Mouse (Mus musculus) limb, embryonic 15.5 days (tissue): ENCODE data around the gene Ago4. TPM values are rescaled to one million over a fixed set of nuclear protein-coding genes. Genes with fewer than 3 reads are reported as not detected.

Source experiments
- ATAC-seq: fragments of 200-750 bp; cut with Nextera tagmentation; 2 replicates; pipeline ENCODE4 v1.8.0; 2017; ENCODE audit warnings: low read depth, moderate TSS enrichment; ENCODE audit not compliant: insufficient number of reproducible peaks, low FRiP score, low TSS enrichment
- H3K27ac ChIP-seq: fragments of 300-500 bp; sonication (generic); 2 replicates; pipeline ENCODE4 v1.5.1; 2015; ENCODE audit warnings: moderate library complexity, mild to moderate bottlenecking, inconsistent platforms
- H3K27me3 ChIP-seq: fragments of 300-500 bp; sonication (generic); 2 replicates; pipeline ENCODE4 v1.6.1; 2015; ENCODE audit warnings: inconsistent platforms
- H3K36me3 ChIP-seq: fragments of 300-500 bp; sonication (generic); 2 replicates; pipeline ENCODE4 v1.6.1; 2015; ENCODE audit warnings: inconsistent platforms
- H3K4me1 ChIP-seq: fragments of 300-500 bp; sonication (generic); 2 replicates; pipeline ENCODE4 v1.6.1; 2015; ENCODE audit warnings: inconsistent platforms
- H3K4me2 ChIP-seq: fragments of 300-500 bp; sonication (generic); 2 replicates; pipeline ENCODE4 v1.6.1; 2015; ENCODE audit warnings: mild to moderate bottlenecking, inconsistent platforms
- H3K4me3 ChIP-seq: fragments of 300-500 bp; sonication (generic); 2 replicates; pipeline ENCODE4 v1.5.1; 2015; ENCODE audit warnings: mild to moderate bottlenecking, inconsistent platforms
- H3K9ac ChIP-seq: fragments of 300-500 bp; sonication (generic); 2 replicates; pipeline ENCODE4 v1.6.1; 2015; ENCODE audit warnings: inconsistent platforms
- H3K9me3 ChIP-seq: fragments of 300-500 bp; sonication (generic); 2 replicates; pipeline ENCODE4 v1.6.1; 2016; ENCODE audit warnings: inconsistent platforms
- WGBS: fragments of 180-500 bp; shearing (Covaris S2); methylation state at CpG from one replicate; pipeline ENCODE4 v1.1.7; 2015; 5-methylcytosine and 5-hydroxymethylcytosine counted together
- polyA plus RNA-seq: library from polyadenylated mRNA; unstranded; fragments of >200 nt; fragmentation: Nextera tagmentation; extraction: Ambion mirVana; gene quantifications from 2 replicates; pipeline ENCODE4 v1.2.1, GENCODE M21; 2015

Gene Ago4
- 1.9 and 3.3 TPM in 2 replicates for polyA plus RNA-seq

- peak within 1 kb of the TSS; percentile 90 for H3K4me2 ChIP-seq
- 0 out of 2 replicates have a peak within 1 kb of the TSS, but pooled peaks have one; percentile 38 for H3K27ac ChIP-seq
- H3K36me3 ChIP-seq: no peaks in the 10 kb centered on the region
- H3K9ac ChIP-seq: peak within 1 kb of the TSS; percentile 76
- ATAC-seq: peak; percentile 79
- under 1% methylated on average over 83 of the region's 120 CpGs for WGBS
- no peaks in the 10 kb centered on the region for H3K9me3 ChIP-seq
- H3K4me1 ChIP-seq: peaks cover 8% of the 10 kb centered on the region
- H3K27me3 ChIP-seq: no peaks in the 10 kb centered on the region
- H3K4me3 ChIP-seq: peak within 1 kb of the TSS; percentile 88
Observed at GRCm38 (mm10) chr4:126532827-126533728, at the start of gene Ago4. Gene Ago4 (minus strand): TSS chr4:126533472.

- Histone ChIP-seq H3K27ac (no peak overlapping the region), H3K4me3 (no peak overlapping the region), H3K36me3 (peaks cover 88% of the 10 kb centered on the region), H3K4me1 (no peaks in the 10 kb centered on the region), H3K9me3 (no peaks in the 10 kb centered on the region), H3K9ac (no peak overlapping the region), H3K4me2 (no peak overlapping the region), H3K27me3 (no peaks in the 10 kb centered on the region)
- 78% methylated on average over 2 of the region's 2 CpGs for WGBS
- no peak for ATAC-seq
Observed at GRCm38 (mm10) chr4:126579077-126579476, 45.8 kb upstream of the Ago4 start.

GRCm38 (mm10) chr4:126577920-126578319 lies 44.6 kb upstream of the Ago4 start:
- no peaks in the 10 kb centered on the region for H3K27me3 ChIP-seq

GRCm38 (mm10) chr4:126576281-126576680 lies 43.0 kb upstream of the Ago4 start:
- no peaks in the 10 kb centered on the region for H3K4me1 ChIP-seq
- no peak overlapping the region for H3K4me2 ChIP-seq
- peaks cover 92% of the 10 kb centered on the region for H3K36me3 ChIP-seq
- H3K4me3 ChIP-seq: no peak overlapping the region
- no peak overlapping the region for H3K27ac ChIP-seq
- H3K9me3 ChIP-seq: no peaks in the 10 kb centered on the region
- H3K27me3 ChIP-seq: no peaks in the 10 kb centered on the region
- no peak for ATAC-seq
- 92% methylated on average over 5 of the region's 5 CpGs for WGBS
- no peak overlapping the region for H3K9ac ChIP-seq

More at GRCm38 (mm10) chr4:126577920-126578319, 44.6 kb upstream of the Ago4 start:
- no peak overlapping the region for H3K4me3 ChIP-seq
- H3K27ac ChIP-seq: no peak overlapping the region
- no peaks in the 10 kb centered on the region for H3K4me1 ChIP-seq
- no peak for ATAC-seq
- WGBS: 90% methylated on average over 3 of the region's 3 CpGs
- H3K9ac ChIP-seq: no peak overlapping the region
- no peaks in the 10 kb centered on the region for H3K9me3 ChIP-seq
- no peak overlapping the region for H3K4me2 ChIP-seq
- peaks cover 93% of the 10 kb centered on the region for H3K36me3 ChIP-seq

GRCm38 (mm10) chr4:126569783-126570182 lies 36.5 kb upstream of the Ago4 start:
- no peak for ATAC-seq
- WGBS: 92% methylated on average over 3 of the region's 3 CpGs
- Histone ChIP-seq H3K27me3 (no peaks in the 10 kb centered on the region), H3K27ac (no peak overlapping the region), H3K36me3 (peaks cover 68% of the 10 kb centered on the region), H3K9ac (no peak overlapping the region), H3K4me1 (no peaks in the 10 kb centered on the region), H3K9me3 (no peaks in the 10 kb centered on the region), H3K4me2 (no peak overlapping the region), H3K4me3 (no peak overlapping the region)

- Histone ChIP-seq H3K9me3 (no peaks in the 10 kb centered on the region), H3K27me3 (no peaks in the 10 kb centered on the region), H3K9ac (no peak overlapping the region), H3K4me2 (no peak overlapping the region), H3K36me3 (peaks cover 55% of the 10 kb centered on the region), H3K4me1 (no peaks in the 10 kb centered on the region), H3K27ac (no peak overlapping the region), H3K4me3 (no peak overlapping the region)
- WGBS: 93% methylated on average over 4 of the region's 4 CpGs
- ATAC-seq: no peak
Observed at GRCm38 (mm10) chr4:126567243-126567642, 34.0 kb upstream of the Ago4 start.

GRCm38 (mm10) chr4:126563798-126564197 lies 30.5 kb upstream of the Ago4 start:
- no peak for ATAC-seq
- Histone ChIP-seq H3K27ac (no peak overlapping the region), H3K36me3 (peaks cover 61% of the 10 kb centered on the region), H3K9me3 (no peaks in the 10 kb centered on the region), H3K9ac (no peak overlapping the region), H3K27me3 (no peaks in the 10 kb centered on the region), H3K4me3 (no peak overlapping the region), H3K4me1 (no peaks in the 10 kb centered on the region), H3K4me2 (no peak overlapping the region)
- WGBS: 90% methylated on average over 6 of the region's 6 CpGs

GRCm38 (mm10) chr4:126556809-126557711 lies 23.8 kb upstream of the Ago4 start, which contains the start of gene Clspn:
Gene Clspn (plus strand): TSS chr4:126556935.
- H3K27ac ChIP-seq: peak within 1 kb of the TSS; percentile 71
- peak; percentile 93 for ATAC-seq
- no peaks in the 10 kb centered on the region for H3K27me3 ChIP-seq
- H3K36me3 ChIP-seq: peaks cover 12% of the 10 kb centered on the region
- peaks cover 5% of the 10 kb centered on the region for H3K4me1 ChIP-seq
- no peaks in the 10 kb centered on the region for H3K9me3 ChIP-seq
- WGBS: under 1% methylated on average over 54 of the region's 54 CpGs
- peak within 1 kb of the TSS; percentile 60 for H3K9ac ChIP-seq
- H3K4me3 ChIP-seq: peak within 1 kb of the TSS; percentile 79
- H3K4me2 ChIP-seq: peak within 1 kb of the TSS; percentile 79

- ATAC-seq: no peak
- no peak overlapping the region for H3K27ac ChIP-seq
- H3K9me3 ChIP-seq: no peaks in the 10 kb centered on the region
- H3K27me3 ChIP-seq: no peaks in the 10 kb centered on the region
- H3K36me3 ChIP-seq: no peaks in the 10 kb centered on the region
- 29% methylated on average over 3 of the region's 3 CpGs for WGBS
- H3K4me3 ChIP-seq: no peak overlapping the region
- H3K4me1 ChIP-seq: peaks cover 5% of the 10 kb centered on the region
- H3K9ac ChIP-seq: no peak overlapping the region
- no peak overlapping the region for H3K4me2 ChIP-seq
Observed at GRCm38 (mm10) chr4:126554462-126554861, 21.2 kb upstream of the Ago4 start.

GRCm38 (mm10) chr4:126553685-126554084 lies 20.4 kb upstream of the Ago4 start:
- no peak overlapping the region for H3K4me3 ChIP-seq
- H3K27ac ChIP-seq: no peak overlapping the region
- no peak overlapping the region for H3K9ac ChIP-seq
- whole genome bisulfite sequencing: 86% methylated on average over 1 of the region's 1 CpGs
- H3K4me2 ChIP-seq: no peak overlapping the region
- no peaks in the 10 kb centered on the region for H3K9me3 ChIP-seq
- no peaks in the 10 kb centered on the region for H3K36me3 ChIP-seq
- H3K4me1 ChIP-seq: peaks cover 5% of the 10 kb centered on the region
- no peaks in the 10 kb centered on the region for H3K27me3 ChIP-seq
- ATAC-seq: no peak

GRCm38 (mm10) chr4:126553105-126553504 lies 19.8 kb upstream of the Ago4 start:
- Histone ChIP-seq H3K27ac (no peak overlapping the region), H3K36me3 (no peaks in the 10 kb centered on the region), H3K4me2 (no peak overlapping the region), H3K9me3 (no peaks in the 10 kb centered on the region), H3K9ac (no peak overlapping the region), H3K27me3 (no peaks in the 10 kb centered on the region), H3K4me3 (no peak overlapping the region), H3K4me1 (peaks cover 5% of the 10 kb centered on the region)
- no peak for ATAC-seq
- 59% methylated on average over 8 of the region's 8 CpGs for WGBS
